Mouse (Mus musculus) C2C12 (cell line): ENCODE data around the gene Htt.

ENCODE experiments used
- CEBPB ChIP-seq: IDR thresholded peaks from one replicate; pipeline ENCODE4 v1.6.1; 2011; ENCODE audit warnings: low read depth, mild to moderate bottlenecking, control low read depth, moderate library complexity
- CTCF ChIP-seq: IDR thresholded peaks from one replicate; pipeline ENCODE4 v1.5.1; 2011; ENCODE audit not compliant: control insufficient read depth, insufficient read depth, insufficient read length

GRCm38 (mm10) chr5:34881023-34881422 lies 119.5 kb downstream of the Htt start:
- TF ChIP-seq CTCF = no peak
- no peak for TF ChIP-seq CEBPB
